Mouse (Mus musculus) heart, adult 2 months (tissue): ENCODE measurements around the gene Nckap5. TPM values are rescaled to one million over a fixed set of nuclear protein-coding genes. Genes with fewer than 3 reads are reported as not detected.
A peak's percentile ranks its signal among the peaks of the same experiment; 100 is the strongest.

Experiments
- DNase-seq, 2 experiments: peaks; one replicate each; pipeline ENCODE4 v3.0.0; 2021
- H3K27ac ChIP-seq: fragments of 200-600 bp; 2 replicates; pipeline ENCODE4 v1.8.1; 2022
- H3K27me3 ChIP-seq: fragments of 200-500 bp; 2 replicates; pipeline ENCODE4 v1.6.1; 2012; ENCODE audit warnings: mild to moderate bottlenecking, low read length, inconsistent platforms, mixed read lengths; ENCODE audit not compliant: control insufficient read depth, insufficient read depth
- H3K36me3 ChIP-seq: fragments of 200-500 bp; 2 replicates; pipeline ENCODE4 v1.6.1; 2012; ENCODE audit warnings: low read length, inconsistent platforms; ENCODE audit not compliant: control insufficient read depth, insufficient read depth
- H3K4me1 ChIP-seq: fragments of 200-500 bp; 2 replicates; pipeline ENCODE4 v1.6.1; 2011; ENCODE audit warnings: low read length; ENCODE audit not compliant: control insufficient read depth, insufficient read depth
- H3K4me3 ChIP-seq: fragments of 200-600 bp; 2 replicates; pipeline ENCODE4 v1.8.1; 2022
- H3K79me2 ChIP-seq: fragments of 200-500 bp; replicated peaks from 2 replicates; pipeline ENCODE4 v1.6.1; 2012; ENCODE audit warnings: mild to moderate bottlenecking, inconsistent platforms, low read length, moderate library complexity, mixed read lengths; ENCODE audit not compliant: control insufficient read depth, insufficient read depth
- H3K9ac ChIP-seq: fragments of 200-500 bp; 2 replicates; pipeline ENCODE4 v1.6.1; 2012; ENCODE audit warnings: low read depth, mild to moderate bottlenecking, control low read depth, inconsistent platforms, low read length, mixed read lengths
- CTCF ChIP-seq: fragments of 200-600 bp; IDR thresholded peaks from 2 replicates; pipeline ENCODE4 v1.8.1; 2022; ENCODE audit warnings: antibody characterized with exemption, mild to moderate bottlenecking, moderate library complexity
- EP300 ChIP-seq: fragments of 200-500 bp; IDR thresholded peaks from 2 replicates; pipeline ENCODE4 v1.6.1; 2011; ENCODE audit warnings: low read depth, low read length, control low read depth; ENCODE audit not compliant: insufficient read depth
- POLR2A ChIP-seq: fragments of 200-500 bp; IDR thresholded peaks from 2 replicates; pipeline ENCODE4 v1.6.1; 2011; ENCODE audit warnings: mild to moderate bottlenecking, low read depth, low read length, control low read depth; ENCODE audit not compliant: insufficient read depth
- WGBS: fragments of 180-500 bp; shearing (Covaris S2); methylation state at CpG from one replicate; pipeline ENCODE4 v1.1.7; 2018; 5-methylcytosine and 5-hydroxymethylcytosine counted together
- intact Hi-C: fragments of 180-260 bp; cut with DNase I; formaldehyde crosslinking; loops from one replicate; pipeline ENCODE4 v1.15.1; 2025
- polyA plus RNA-seq: library from polyadenylated mRNA; depleted of rRNA; stranded (reverse); fragments of >200 nt; gene quantifications from 2 replicates; pipeline ENCODE4 v1.2.3, GENCODE M21; 2012
- total RNA-seq, 2 experiments: library from RNA; stranded (reverse); gene quantifications; 2 replicates each; pipeline ENCODE4 v1.2.3; 2021

Gene Nckap5
- total and polyA plus RNA-seq, 3 experiments, result 2.8 to 9.6 (median 6.0) TPM

- Histone ChIP-seq H3K9ac (no peak overlapping the region), H3K4me3 (no peak overlapping the region), H3K27me3 (no peaks in the 10 kb centered on the region), H3K36me3 (no peaks in the 10 kb centered on the region), H3K4me1 (no peaks in the 10 kb centered on the region), H3K79me2 (no peaks in the 10 kb centered on the region), H3K27ac (no peak overlapping the region)
- WGBS, result 88% methylated on average over 7 of the region's 7 CpGs
- no peak for TF ChIP-seq EP300
- no peak for TF ChIP-seq CTCF
- TF ChIP-seq POLR2A, result no peak
- no peak for DNase-seq
- intact Hi-C loops, result no loop called here
Observed at GRCm38 (mm10) chr1:126087181-126087580, 743.4 kb downstream of the Nckap5 start.

- no peaks in the 10 kb centered on the region for H3K4me1 ChIP-seq
- no peak overlapping the region for H3K27ac ChIP-seq
Observed at GRCm38 (mm10) chr1:126076312-126076711, 754.3 kb downstream of the Nckap5 start.

GRCm38 (mm10) chr1:126070861-126071260, 759.7 kb downstream of the Nckap5 start:
- Histone ChIP-seq H3K79me2 (no peaks in the 10 kb centered on the region), H3K27ac (no peak overlapping the region), H3K4me1 (no peaks in the 10 kb centered on the region), H3K4me3 (no peak overlapping the region), H3K36me3 (no peaks in the 10 kb centered on the region), H3K9ac (no peak overlapping the region), H3K27me3 (no peaks in the 10 kb centered on the region)
- TF ChIP-seq CTCF (no peak), EP300 (no peak), POLR2A (no peak)
- intact Hi-C loops, result no loop called here
- no peak for DNase-seq
- WGBS, result 84% methylated on average over 2 of the region's 2 CpGs

More at GRCm38 (mm10) chr1:126076312-126076711, 754.3 kb downstream of the Nckap5 start:
- DNase-seq, result no peak
- Histone ChIP-seq H3K27me3 (no peaks in the 10 kb centered on the region), H3K4me3 (no peak overlapping the region), H3K36me3 (no peaks in the 10 kb centered on the region), H3K9ac (no peak overlapping the region), H3K79me2 (no peaks in the 10 kb centered on the region)
- intact Hi-C loops, result no loop called here
- WGBS, result 84% methylated on average over 4 of the region's 4 CpGs
- TF ChIP-seq CTCF (no peak), EP300 (no peak), POLR2A (no peak)

GRCm38 (mm10) chr1:126051491-126051890, 779.1 kb downstream of the Nckap5 start:
- H3K36me3 ChIP-seq, result no peaks in the 10 kb centered on the region
- no peak overlapping the region for H3K4me3 ChIP-seq
- DNase-seq, result peak in 1 of 2 experiments; percentile 7
- WGBS, result 47% methylated on average over 3 of the region's 3 CpGs
- intact Hi-C loops, result no loop called here
- TF ChIP-seq EP300 (no peak), CTCF (no peak), POLR2A (no peak)
- no peaks in the 10 kb centered on the region for H3K4me1 ChIP-seq
- H3K27me3 ChIP-seq, result no peaks in the 10 kb centered on the region
- H3K27ac ChIP-seq, result no peak overlapping the region
- no peak overlapping the region for H3K9ac ChIP-seq
- no peaks in the 10 kb centered on the region for H3K79me2 ChIP-seq

GRCm38 (mm10) chr1:126042886-126043285, 787.7 kb downstream of the Nckap5 start:
- Histone ChIP-seq H3K4me3 (no peak overlapping the region), H3K27ac (no peak overlapping the region), H3K79me2 (no peaks in the 10 kb centered on the region), H3K36me3 (no peaks in the 10 kb centered on the region), H3K4me1 (no peaks in the 10 kb centered on the region), H3K27me3 (no peaks in the 10 kb centered on the region), H3K9ac (no peak overlapping the region)
- TF ChIP-seq EP300, result no peak
- no peak for TF ChIP-seq POLR2A
- TF ChIP-seq CTCF, result no peak
- intact Hi-C loops, result no loop called here
- WGBS, result 89% methylated on average over 5 of the region's 5 CpGs
- no peak for DNase-seq

GRCm38 (mm10) chr1:126027536-126027935, 803.1 kb downstream of the Nckap5 start:
- Histone ChIP-seq H3K4me1 (no peaks in the 10 kb centered on the region), H3K4me3 (no peak overlapping the region), H3K27ac (no peak overlapping the region), H3K79me2 (no peaks in the 10 kb centered on the region), H3K9ac (no peak overlapping the region), H3K27me3 (no peaks in the 10 kb centered on the region), H3K36me3 (no peaks in the 10 kb centered on the region)
- DNase-seq, result no peak
- intact Hi-C loops, result no loop called here
- TF ChIP-seq CTCF (no peak), EP300 (no peak), POLR2A (no peak)
- WGBS, result 91% methylated on average over 8 of the region's 8 CpGs
